Mouse (Mus musculus): Measurements from ENCODE around the gene Dram1. TPM values are rescaled to one million over a fixed set of nuclear protein-coding genes. Genes with fewer than 3 reads are reported as not detected.

The Dram1 gene
- polyA plus RNA-seq (2021; fragmentation: Nextera tagmentation): 0.44 and 0.45 TPM in 2 replicates
- long read RNA-seq, experiment 1, partial matches to known transcripts: 0 of 19 reads
- long read RNA-seq, experiment 1, other reads (novel, unspliced or antisense): 17 of 19 reads
- long read RNA-seq, experiment 2, partial matches to known transcripts: 0 of 7 reads
- long read RNA-seq, experiment 2, other reads (novel, unspliced or antisense): 7 of 7 reads

DNA sequence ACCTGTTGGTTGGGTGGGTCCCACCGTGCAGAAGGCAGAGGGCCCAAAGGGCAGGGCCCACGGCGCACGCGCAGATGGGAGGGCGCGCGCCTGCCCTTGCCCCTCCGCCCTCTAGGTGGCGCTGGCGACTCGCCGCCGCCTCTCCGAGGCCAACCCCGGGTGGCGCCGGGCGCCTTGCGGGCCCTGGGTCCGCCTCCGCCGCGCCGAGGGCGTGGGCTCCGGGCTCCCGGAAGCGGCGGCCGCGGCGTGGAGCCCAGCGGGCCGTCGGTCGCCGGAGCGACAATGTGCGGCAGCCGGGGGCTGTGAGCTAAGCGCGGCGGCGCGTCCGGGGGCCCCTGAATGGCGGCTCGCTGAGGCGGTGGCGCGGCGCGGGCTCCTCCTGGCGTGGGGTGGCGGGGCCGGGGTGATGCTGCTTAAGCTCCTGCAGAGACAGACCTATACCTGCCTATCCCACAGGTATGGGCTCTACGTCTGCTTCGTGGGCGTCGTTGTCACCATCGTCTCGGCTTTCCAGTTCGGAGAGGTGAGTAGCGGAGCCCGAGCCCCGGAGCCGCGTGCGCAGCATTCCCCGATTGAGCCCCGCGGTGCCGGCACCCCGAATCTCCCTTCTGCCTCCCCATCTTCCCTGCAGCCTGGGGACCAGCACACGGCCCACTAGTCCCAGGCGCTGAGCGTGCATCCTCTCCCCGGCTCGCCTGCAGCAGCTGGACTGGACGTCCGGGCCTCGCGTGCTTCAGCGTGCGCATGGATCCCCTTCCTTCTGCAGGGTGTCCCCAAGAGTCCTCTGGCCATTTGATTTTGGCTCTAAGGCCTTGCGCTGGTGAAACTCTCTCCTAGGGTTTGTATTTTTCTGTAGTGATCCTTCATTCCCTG, at the start of gene Dram1, which contains the start of gene Gnptab:
TSS of gene Dram1 (minus strand) at position 68 of the 873 bp plus-strand sequence.
TSS of gene Gnptab (plus strand) at position 120 of the 873 bp plus-strand sequence.

Other genes with a start within 250 kb of the Dram1 start
- gene Parpbp, start 232.1 kb downstream of the Dram1 start, polyA plus RNA-seq (2021; fragmentation: Nextera tagmentation): 0.35 and 0.44 TPM in 2 replicates
- gene Nup37, start 232.1 kb downstream of the Dram1 start, polyA plus RNA-seq (2021; fragmentation: Nextera tagmentation): 8.5 and 9.2 TPM in 2 replicates
- gene Washc3, start 178.0 kb downstream of the Dram1 start, polyA plus RNA-seq (2021; fragmentation: Nextera tagmentation): 53.3 and 54.0 TPM in 2 replicates
- 8.8 and 22.0 TPM in 2 replicates for gene Gnptab, start 52 bp upstream of the Dram1 start, polyA plus RNA-seq (2021; fragmentation: Nextera tagmentation)
- 0.23 and 0.51 TPM in 2 replicates for gene Sycp3, start 80.5 kb upstream of the Dram1 start, polyA plus RNA-seq (2021; fragmentation: Nextera tagmentation)
- 24.4 and 46.0 TPM in 2 replicates for gene Chpt1, start 125.0 kb upstream of the Dram1 start, polyA plus RNA-seq (2021; fragmentation: Nextera tagmentation)
- 1.9 TPM in 2 replicates for gene Mybpc1, start 226.1 kb upstream of the Dram1 start, polyA plus RNA-seq (2021; fragmentation: Nextera tagmentation)

Measured in left cerebral cortex, adult 6 months (tissue).